ENCODE assay signal across 8 mouse cellular contexts in the genomic region with DNA sequence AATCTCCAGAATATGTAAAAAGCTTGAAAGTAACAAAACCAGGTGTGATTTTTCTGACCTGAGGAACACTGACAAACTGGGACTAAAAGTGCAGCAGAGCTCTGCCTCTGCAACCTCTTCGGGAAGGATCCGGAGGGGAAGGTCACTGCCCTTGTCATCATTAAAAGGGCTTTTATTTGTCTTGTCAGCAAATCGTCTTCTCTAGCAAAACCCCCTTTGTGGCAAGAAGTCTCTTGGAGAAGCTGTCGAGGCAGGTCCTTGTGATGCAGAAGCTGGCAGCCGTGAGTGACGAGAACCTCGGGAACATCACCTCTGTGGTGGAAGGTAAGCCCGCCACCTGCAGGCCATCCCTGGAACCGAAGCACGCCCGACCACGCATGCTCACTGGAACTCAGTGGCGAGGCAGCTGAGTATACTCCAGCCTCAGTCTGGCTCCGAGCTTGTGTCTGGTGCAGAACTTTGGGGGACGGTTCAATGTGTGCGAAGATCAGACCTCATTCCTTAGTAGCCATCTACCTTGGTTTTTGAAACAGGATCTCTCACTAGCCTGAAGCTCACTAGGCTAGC. TPM values are rescaled to one million over a fixed set of nuclear protein-coding genes. Genes with fewer than 3 reads are reported as not detected.
DNase-seq lines count a peak whose midpoint lies in the region; ATAC-seq and TF ChIP-seq lines count a peak whose summit lies in the region.

No protein-coding gene starts in this region.

- H3K9ac ChIP-seq in embryonic facial prominence, embryonic 15.5 days: no peak overlapping the region
- H3K9ac ChIP-seq in kidney, embryonic 14.5 days (ENCODE audit: low read depth, low read length): no peak overlapping the region
- H3K9ac ChIP-seq in limb, embryonic 15.5 days: 0 out of 2 replicates have a peak overlapping the region, but pooled peaks have one; percentile 1
- H3K9ac ChIP-seq in stomach, embryonic 14.5 days (replicated peaks; ENCODE audit: low read depth, low read length): no peak overlapping the region

- no peaks in the 10 kb centered on the region for H3K27me3 ChIP-seq in embryonic facial prominence, embryonic 15.5 days
- H3K27me3 ChIP-seq in kidney, embryonic 14.5 days (ENCODE audit: control insufficient read depth, insufficient read depth, low read length): no peaks in the 10 kb centered on the region
- no peaks in the 10 kb centered on the region for H3K27me3 ChIP-seq in limb, embryonic 15.5 days
- H3K27me3 ChIP-seq in stomach, embryonic 14.5 days (ENCODE audit: control insufficient read depth, insufficient read depth, low read length): no peaks in the 10 kb centered on the region

- H3K4me2 ChIP-seq in embryonic facial prominence, embryonic 15.5 days (replicated peaks): peak overlapping the region; percentile 47
- peak overlapping the region; percentile 26 for H3K4me2 ChIP-seq in kidney, embryonic 14.5 days (replicated peaks; ENCODE audit: low read depth, low read length)
- peak overlapping the region; percentile 44 for H3K4me2 ChIP-seq in limb, embryonic 15.5 days
- peak overlapping the region; percentile 35 for H3K4me2 ChIP-seq in stomach, embryonic 14.5 days (replicated peaks; ENCODE audit: low read depth, low read length)

- TF ChIP-seq CTCF in bone marrow macrophage, adult 2 months (IDR thresholded peaks at IDR 0.05; ENCODE audit: low read depth, low read length): 0 out of 2 replicates have a peak, but pooled peaks have one; percentile 28

- no peaks in the 10 kb centered on the region for H3K9me3 ChIP-seq in embryonic facial prominence, embryonic 15.5 days (replicated peaks)
- H3K9me3 ChIP-seq in kidney, embryonic 14.5 days (ENCODE audit: control insufficient read depth, low read length): no peaks in the 10 kb centered on the region
- H3K9me3 ChIP-seq in limb, embryonic 15.5 days: no peaks in the 10 kb centered on the region
- H3K9me3 ChIP-seq in stomach, embryonic 14.5 days (ENCODE audit: control insufficient read depth, low read depth, low read length): no peaks in the 10 kb centered on the region

- H3K4me3 ChIP-seq in bone marrow macrophage, adult 2 months (ENCODE audit: insufficient read depth, low read length): no peak overlapping the region
- H3K4me3 ChIP-seq in embryonic facial prominence, embryonic 15.5 days (replicated peaks): peak overlapping the region; percentile 21
- peak overlapping the region; percentile 2; the same call in 1 of the 2 replicates for H3K4me3 ChIP-seq in kidney, embryonic 14.5 days (ENCODE audit: low read length)
- peak overlapping the region; percentile 9; the same call in 1 of the 2 replicates for H3K4me3 ChIP-seq in limb, embryonic 15.5 days
- no peak overlapping the region for H3K4me3 ChIP-seq in stomach, embryonic 14.5 days (ENCODE audit: low read depth, low read length)

- WGBS in embryonic facial prominence, embryonic 15.5 days: 10% methylated on average over 16 of the region's 16 CpGs
- 3% methylated on average over 16 of the region's 16 CpGs for WGBS in kidney, embryonic 14.5 days
- 11% methylated on average over 16 of the region's 16 CpGs for WGBS in limb, embryonic 15.5 days
- 7% methylated on average over 16 of the region's 16 CpGs for WGBS in stomach, embryonic 14.5 days

- peak; percentile 87 for DNase-seq in A20 (ENCODE audit: low read depth, low spot score)
- DNase-seq in heart, adult 9 months (ENCODE audit: low spot score in 2 of 2): peak; percentile 73 to 86
- DNase-seq in naive thymus-derived CD4-positive, alpha-beta T cell, adult 2 months (ENCODE audit: low read depth): peak; percentile 75

- peak; percentile 72; the same call in 1 of the 2 replicates for ATAC-seq in embryonic facial prominence, embryonic 15.5 days (ENCODE audit: insufficient number of reproducible peaks, low FRiP score, low TSS enrichment, low read depth)
- peak; percentile 77; the same call in 1 of the 2 replicates for ATAC-seq in kidney, embryonic 14.5 days (ENCODE audit: low FRiP score, low TSS enrichment)
- ATAC-seq in limb, embryonic 15.5 days (ENCODE audit: insufficient number of reproducible peaks, low FRiP score, low TSS enrichment, low read depth): peak; percentile 67
- peak; percentile 72 for ATAC-seq in stomach, embryonic 14.5 days (ENCODE audit: insufficient number of reproducible peaks, insufficient read depth, low FRiP score, low read depth)

- peaks cover 3% of the 10 kb centered on the region; the same call in 1 of the 2 replicates for H3K4me1 ChIP-seq in bone marrow macrophage, adult 2 months (ENCODE audit: control insufficient read depth, insufficient read depth, low read length)
- peaks cover 12% of the 10 kb centered on the region for H3K4me1 ChIP-seq in embryonic facial prominence, embryonic 15.5 days
- 0 out of 2 replicates have a peak, but pooled peaks cover 2% of the 10 kb centered on the region for H3K4me1 ChIP-seq in kidney, embryonic 14.5 days (ENCODE audit: control insufficient read depth, insufficient read depth, low read length)
- no peaks in the 10 kb centered on the region for H3K4me1 ChIP-seq in limb, embryonic 15.5 days
- peaks cover 16% of the 10 kb centered on the region; the same call in 1 of the 2 replicates for H3K4me1 ChIP-seq in stomach, embryonic 14.5 days (ENCODE audit: control insufficient read depth, insufficient read depth, low read length)

- H3K27ac ChIP-seq in bone marrow macrophage, adult 2 months (ENCODE audit: insufficient read depth, low read depth, low read length): no peak overlapping the region
- no peak overlapping the region for H3K27ac ChIP-seq in embryonic facial prominence, embryonic 15.5 days (replicated peaks)
- H3K27ac ChIP-seq in kidney, embryonic 14.5 days (ENCODE audit: low read depth, low read length): no peak overlapping the region
- no peak overlapping the region for H3K27ac ChIP-seq in limb, embryonic 15.5 days
- H3K27ac ChIP-seq in stomach, embryonic 14.5 days (ENCODE audit: low read length): no peak overlapping the region; the same call in 1 of the 2 replicates

- no peaks in the 10 kb centered on the region for H3K36me3 ChIP-seq in embryonic facial prominence, embryonic 15.5 days
- no peaks in the 10 kb centered on the region for H3K36me3 ChIP-seq in kidney, embryonic 14.5 days (ENCODE audit: control insufficient read depth, insufficient read depth, low read length)
- H3K36me3 ChIP-seq in limb, embryonic 15.5 days: no peaks in the 10 kb centered on the region
- H3K36me3 ChIP-seq in stomach, embryonic 14.5 days (ENCODE audit: control insufficient read depth, insufficient read depth, low read length): no peaks in the 10 kb centered on the region

- no peak for TF ChIP-seq POLR2A in bone marrow macrophage, adult 2 months (IDR thresholded peaks at IDR 0.05; ENCODE audit: borderline replicate concordance, low read depth, low read length)

RNA-seq across cellular contexts. Expression of gene Armh2, which starts 27.5 kb away (rescaled TPM):
- polyA plus RNA-seq in bone marrow macrophage, adult 2 months (2012; ENCODE audit: insufficient read depth, insufficient read length, missing spikeins): not detected in 2 replicates
- polyA plus RNA-seq in embryonic facial prominence, embryonic 15.5 days (2015; fragmentation: Nextera tagmentation; extraction: Ambion mirVana): not detected in 2 replicates
- polyA plus RNA-seq in kidney, embryonic 14.5 days (2014; fragmentation: Nextera tagmentation; extraction: Ambion mirVana): not detected in 2 replicates
- polyA plus RNA-seq in limb, embryonic 15.5 days (2015; fragmentation: Nextera tagmentation; extraction: Ambion mirVana): not detected in 2 replicates
- polyA plus RNA-seq in stomach, embryonic 14.5 days (2014; fragmentation: Nextera tagmentation; extraction: Ambion mirVana): not detected in 2 replicates

RNA-seq across cellular contexts. Expression of gene Gmnn, which starts 48.2 kb away (rescaled TPM):
- polyA plus RNA-seq in bone marrow macrophage, adult 2 months (2012; ENCODE audit: insufficient read depth, insufficient read length, missing spikeins): 64.6 and 76.6 TPM in 2 replicates
- 69.0 and 72.2 TPM in 2 replicates for polyA plus RNA-seq in embryonic facial prominence, embryonic 15.5 days (2015; fragmentation: Nextera tagmentation; extraction: Ambion mirVana)
- 134 and 174 TPM in 2 replicates for polyA plus RNA-seq in kidney, embryonic 14.5 days (2014; fragmentation: Nextera tagmentation; extraction: Ambion mirVana)
- 72.6 and 73.7 TPM in 2 replicates for polyA plus RNA-seq in limb, embryonic 15.5 days (2015; fragmentation: Nextera tagmentation; extraction: Ambion mirVana)
- polyA plus RNA-seq in stomach, embryonic 14.5 days (2014; fragmentation: Nextera tagmentation; extraction: Ambion mirVana): 107 and 108 TPM in 2 replicates

Comparison
In these comparisons a context has a peak if more than half of its experiments do, and no peak if none do; other contexts are left out.
1. H3K4me3 ChIP-seq: peak in embryonic facial prominence, embryonic 15.5 days (single experiment), kidney, embryonic 14.5 days (single experiment) and limb, embryonic 15.5 days (single experiment); none in bone marrow macrophage, adult 2 months (single experiment) and stomach, embryonic 14.5 days (single experiment).
2. Peak in every context shown above with its lines, with median percentiles within 50 percentile points of each other: DNase-seq, ATAC-seq and H3K4me2 ChIP-seq.